Mouse (Mus musculus) left cerebral cortex, adult 9 months (tissue): ENCODE measurements at regions not wholly inside any gene's neighbourhood (a gene's known extent, or its start where the extent isn't known, plus 50 kb on each side); places are given as distances from the start of the nearest gene placed in this dataset.

Source experiments
- DNase-seq, 2 experiments: peaks; one replicate each; pipeline ENCODE4 v3.0.0; 2022; ENCODE audit warnings: low spot score in 2 of 2

DNA sequence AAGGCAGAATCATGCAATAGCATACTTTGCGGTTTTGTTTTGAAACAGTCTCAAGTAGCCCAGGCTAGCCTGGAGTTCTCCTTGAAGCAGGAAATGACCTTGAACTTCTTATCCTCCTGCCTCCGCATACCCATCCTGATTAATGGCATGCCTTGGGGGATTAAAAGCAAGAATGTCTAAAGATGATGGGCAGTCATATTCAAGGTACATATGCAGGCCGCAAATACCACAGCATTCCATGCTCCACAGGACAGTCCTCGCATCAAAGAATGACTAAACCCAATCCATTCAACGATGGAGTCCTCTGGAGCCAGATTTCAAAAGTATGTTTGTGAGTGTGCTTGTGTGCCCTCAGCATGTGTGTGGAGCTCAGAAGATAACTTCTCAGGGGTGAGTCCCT lies 69.1 kb upstream of the Tbx3 start:
- no peak for DNase-seq

DNA sequence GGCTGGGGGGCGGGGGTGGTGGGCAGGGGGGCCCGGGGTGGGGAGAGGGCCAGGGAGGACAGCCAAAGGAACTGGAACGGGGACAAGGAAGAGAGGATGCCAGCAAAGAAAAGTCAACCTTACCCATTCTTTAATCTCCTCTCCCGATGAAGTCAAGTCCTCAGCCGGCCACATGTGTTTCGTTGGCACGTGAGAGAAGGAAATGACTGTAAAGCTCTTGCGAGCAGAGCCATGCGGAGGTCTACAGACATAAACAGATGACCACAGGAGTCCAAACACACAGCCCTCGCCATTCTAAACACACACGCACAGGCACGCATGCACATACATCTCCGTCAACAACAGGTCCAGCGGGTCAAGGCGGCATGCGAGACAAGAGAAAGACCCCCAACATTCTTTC lies 68.5 kb upstream of the Tbx3 start:
- no peak for DNase-seq

DNA sequence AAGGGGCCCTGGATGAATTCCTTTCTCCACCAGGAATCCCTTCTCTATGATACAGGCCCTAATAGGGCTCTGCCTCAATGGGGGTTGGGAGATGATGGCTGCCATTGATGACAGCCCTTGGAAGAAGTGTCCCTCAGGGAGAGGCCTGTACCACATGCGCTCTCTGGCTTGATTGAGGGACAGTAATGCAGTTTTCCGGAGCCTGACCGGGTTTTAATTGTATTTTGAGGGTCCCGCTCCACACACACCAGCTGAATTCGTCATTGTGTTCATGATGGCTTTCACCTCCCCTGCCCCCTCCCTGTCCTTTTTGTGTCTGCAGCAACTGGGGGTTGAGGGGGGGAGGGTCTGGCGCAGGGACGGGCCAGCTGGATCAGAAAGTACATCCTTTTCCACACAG lies 65.0 kb upstream of the Tbx3 start:
- DNase-seq: no peak

DNA sequence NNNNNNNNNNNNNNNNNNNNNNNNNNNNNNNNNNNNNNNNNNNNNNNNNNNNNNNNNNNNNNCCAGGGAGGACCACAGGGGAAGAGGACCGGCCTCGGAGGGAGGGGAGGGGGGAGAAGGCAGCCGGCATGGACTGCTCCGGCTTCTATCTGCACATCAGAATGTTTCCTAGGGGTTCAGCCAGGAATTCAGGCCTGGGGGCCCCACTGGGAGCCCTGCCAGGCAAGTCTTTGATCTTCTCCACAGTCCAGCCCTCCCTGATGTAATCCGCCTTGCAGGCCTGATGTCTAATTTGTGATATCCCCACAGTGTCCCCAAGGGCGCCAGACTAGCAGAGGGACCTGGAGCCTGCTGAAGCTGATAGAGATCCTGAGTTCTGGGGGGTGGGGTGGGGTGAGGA lies 57.1 kb upstream of the Tbx3 start:
- DNase-seq: no peak

DNA sequence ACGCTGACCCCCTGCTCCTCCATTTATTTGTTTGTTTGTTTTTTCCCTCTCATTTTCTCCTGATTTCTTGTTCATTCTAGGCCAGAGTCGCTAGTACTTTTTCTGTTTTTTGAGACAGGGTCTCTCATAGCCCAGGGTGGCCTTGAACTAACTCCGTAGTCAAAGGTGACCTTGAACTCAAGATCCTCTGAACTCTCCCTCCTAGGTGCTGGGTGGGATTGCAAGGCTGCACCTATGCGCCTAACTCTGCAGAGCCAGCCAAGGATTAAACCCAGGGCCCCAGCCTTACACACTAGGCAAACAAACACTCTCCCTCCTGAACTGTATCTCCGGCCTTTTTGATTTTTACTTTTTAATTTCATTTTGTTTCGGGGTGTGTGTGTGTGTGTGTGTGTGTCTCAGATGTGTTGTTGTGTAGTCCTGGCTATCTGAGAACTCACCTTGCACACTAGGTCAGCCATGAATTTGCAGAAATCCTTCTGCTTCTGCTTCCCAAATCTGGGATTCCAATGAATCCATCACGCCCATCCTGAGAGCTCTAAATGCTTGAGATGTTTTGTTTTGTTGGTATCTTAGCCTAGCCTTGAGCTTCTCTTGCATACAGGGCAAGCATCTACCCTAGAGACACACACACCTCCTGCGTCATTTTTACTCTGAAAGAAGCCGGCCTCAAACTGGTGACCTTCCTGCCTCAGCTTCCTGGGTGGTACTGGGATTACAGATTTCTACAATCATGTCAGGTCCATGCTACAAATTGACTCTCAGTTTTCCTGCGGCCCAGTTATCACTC lies 56.3 kb upstream of the Tbx3 start:
- DNase-seq: no peak

DNA sequence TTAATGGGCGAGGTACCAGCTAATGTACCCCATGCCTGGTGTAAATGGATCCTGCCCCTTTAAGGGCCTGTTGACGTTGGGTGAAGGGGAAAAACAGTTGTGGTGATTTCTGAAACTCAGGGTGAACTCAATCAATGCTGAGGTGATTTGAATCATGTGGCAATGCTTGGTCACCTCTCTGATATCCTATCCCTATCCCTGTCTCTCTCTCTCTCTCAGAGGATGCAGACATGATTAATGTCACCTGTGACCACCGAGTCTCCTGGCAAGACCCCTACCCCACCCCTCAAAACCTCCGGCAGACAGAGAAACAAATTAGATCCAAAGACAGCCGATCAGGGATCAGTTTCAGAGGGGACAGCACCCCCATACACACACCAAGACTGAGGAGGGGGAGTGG lies 54.8 kb upstream of the Tbx3 start:
- DNase-seq: no peak

DNA sequence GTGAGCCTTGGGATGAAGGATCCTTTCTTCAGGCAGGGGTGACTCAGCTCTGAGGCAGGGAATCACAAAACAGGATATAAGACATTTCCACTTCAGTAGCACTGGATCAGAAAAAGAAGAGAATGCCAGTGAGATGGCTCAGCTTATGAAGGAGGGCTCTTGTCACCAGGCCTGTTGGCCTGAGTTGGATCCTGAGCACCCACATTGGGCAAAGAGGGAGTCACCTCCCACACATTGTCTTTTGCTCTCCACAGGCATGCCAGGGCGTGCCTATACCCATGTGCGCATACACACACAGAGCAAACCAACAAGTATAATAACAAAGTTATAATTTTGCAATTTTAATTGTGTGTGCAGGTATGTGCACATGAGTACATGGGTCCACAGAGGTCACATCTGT lies 52.6 kb upstream of the Tbx3 start:
- DNase-seq: no peak

DNA sequence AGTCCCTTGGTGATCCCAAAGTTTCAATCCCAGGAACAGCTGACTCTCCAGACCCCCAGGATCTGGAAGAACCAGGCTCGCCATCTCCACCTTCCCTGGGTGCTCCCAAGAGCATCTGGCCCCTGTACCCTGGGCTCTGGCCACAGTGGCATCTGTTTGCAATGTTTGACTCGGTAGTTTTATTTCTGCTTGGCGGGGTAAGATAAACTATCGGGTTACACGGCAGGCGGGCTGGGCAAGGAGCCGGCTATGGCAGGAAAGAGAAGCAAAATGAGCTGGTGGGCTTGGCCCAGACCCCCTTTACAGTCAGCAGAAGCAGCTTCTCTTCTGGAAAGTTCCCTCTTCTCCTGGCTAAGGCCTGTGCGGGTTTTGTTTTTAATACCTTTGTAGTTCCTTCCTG lies 50.6 kb upstream of the Tbx3 start:
- DNase-seq: no peak
